Mouse (Mus musculus): Measurements from ENCODE around the gene Spata3.
"Not testable (repeated sequence)": the region's sequence is repeated elsewhere in the genome, so short reads cannot be mapped to it uniquely, and the experiment has no call there.

Gene Spata3

GRCm38 (mm10) chr1:86016516-86016915, at the start of gene Spata3:
Spata3 (plus strand) TSS chr1:86016816.
- no peak for DNase-seq

- no peak for DNase-seq
Measured at GRCm38 (mm10) chr1:85969081-85969480, 47.5 kb upstream of the Spata3 start.

GRCm38 (mm10) chr1:85969519-85969918, 47.1 kb upstream of the Spata3 start:
- no peak for DNase-seq

DNA sequence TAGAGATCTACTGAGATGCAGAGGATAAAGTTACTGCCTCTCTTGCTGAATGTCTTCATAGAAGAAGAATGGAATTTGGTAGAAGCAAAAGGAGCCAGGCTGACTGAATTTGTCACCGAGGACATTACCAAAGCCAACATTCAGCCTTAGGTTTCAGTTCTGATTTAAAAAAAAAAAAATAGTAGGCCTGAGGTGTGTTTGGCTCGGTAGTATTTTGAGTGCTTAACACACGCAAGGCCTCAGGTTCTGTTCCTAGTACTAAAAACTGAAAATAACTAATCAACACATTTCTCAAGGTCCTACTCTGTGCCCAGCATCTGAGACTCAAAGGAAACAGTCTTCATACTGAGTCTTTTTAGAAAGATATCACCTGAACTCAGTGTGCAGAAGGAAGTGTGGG, 45.5 kb upstream of the Spata3 start:
- DNase-seq = no peak

DNA sequence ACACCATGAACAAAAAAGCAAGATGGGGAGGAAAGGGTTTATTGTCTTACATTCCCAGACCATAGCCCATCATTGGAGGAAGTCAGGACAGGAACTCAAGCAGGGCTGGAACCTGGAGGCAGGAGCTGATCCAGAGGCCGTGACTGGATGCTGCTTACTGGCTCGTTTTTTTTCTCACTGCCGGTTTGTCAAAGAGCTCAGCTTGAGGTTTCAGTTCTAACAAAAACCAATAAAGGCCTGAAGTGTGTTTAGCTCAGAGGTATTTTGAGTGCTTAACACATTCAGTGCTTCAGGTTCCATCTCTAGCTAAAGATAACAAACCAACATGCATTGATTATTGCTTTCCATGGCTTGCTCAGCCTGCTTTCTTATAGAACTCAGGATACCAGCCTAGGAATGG, 44.3 kb upstream of the Spata3 start:
- no peak for DNase-seq

GRCm38 (mm10) chr1:85973468-85973877, 43.1 kb upstream of the Spata3 start:
- DNase-seq = no peak

DNA sequence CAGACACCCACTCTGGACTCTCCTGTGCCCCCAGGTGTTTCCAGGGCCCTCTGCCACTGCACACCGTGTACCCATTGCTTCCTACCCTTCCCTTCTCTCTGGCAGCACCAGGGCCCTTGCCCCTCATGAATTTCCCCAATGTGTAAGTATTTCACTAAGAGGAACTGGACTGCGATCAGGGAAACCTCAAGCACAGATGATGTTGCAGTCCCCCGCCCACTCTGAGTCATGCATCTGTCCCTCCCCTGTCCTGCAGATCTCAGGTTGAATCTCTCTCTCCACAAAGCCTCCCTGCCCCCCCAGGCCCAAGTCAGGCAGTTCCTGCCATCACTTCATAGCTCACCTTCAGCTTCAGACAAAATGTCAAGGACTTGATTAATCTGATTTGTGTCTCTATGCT, 38.9 kb upstream of the Spata3 start:
- DNase-seq = no peak

GRCm38 (mm10) chr1:85981738-85982357, 34.8 kb upstream of the Spata3 start:
- no peak for DNase-seq

DNA sequence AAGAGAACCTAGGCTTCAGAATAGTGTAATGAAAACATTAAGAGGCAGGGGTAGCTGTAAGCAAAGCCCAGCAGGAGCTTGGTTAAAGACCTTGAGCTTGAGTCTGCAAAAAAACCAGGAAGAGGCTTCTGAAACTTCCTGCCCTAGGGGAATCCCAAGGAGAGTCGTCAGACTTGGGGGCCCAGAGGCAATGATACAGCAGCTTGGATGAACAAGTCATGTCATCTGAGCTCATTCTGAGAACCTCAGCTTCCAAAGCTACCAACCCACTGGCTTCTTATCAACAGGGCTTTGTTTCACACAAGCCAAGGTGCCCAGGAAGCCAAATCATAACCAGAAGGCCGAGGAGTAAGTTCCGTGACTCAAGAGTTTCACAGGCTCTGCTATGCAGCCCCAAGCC, 30.8 kb upstream of the Spata3 start:
- no peak for DNase-seq

- no peak for DNase-seq
Measured at GRCm38 (mm10) chr1:85988351-85988750, 28.3 kb upstream of the Spata3 start.

DNA sequence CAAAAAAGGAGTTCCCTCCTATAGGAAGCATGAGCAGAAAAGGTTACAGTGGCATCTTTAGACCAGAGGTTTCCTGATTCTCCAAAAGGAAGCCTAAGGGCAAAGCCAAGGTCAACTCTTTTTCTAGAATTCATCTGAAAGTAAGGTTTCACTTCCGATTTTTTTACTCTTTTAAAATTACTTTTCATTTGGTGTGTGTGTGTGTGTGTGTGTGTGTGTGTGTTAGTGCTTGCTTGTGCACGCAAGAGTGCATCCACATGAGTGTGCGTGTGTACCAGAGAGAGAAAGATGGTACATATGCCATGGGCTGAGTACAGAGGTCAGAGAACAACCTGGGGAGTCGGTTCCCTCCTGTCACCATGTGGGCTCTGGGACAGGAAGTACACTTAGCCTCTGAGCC, 27.7 kb upstream of the Spata3 start:
- not testable (repeated sequence) for DNase-seq

DNA sequence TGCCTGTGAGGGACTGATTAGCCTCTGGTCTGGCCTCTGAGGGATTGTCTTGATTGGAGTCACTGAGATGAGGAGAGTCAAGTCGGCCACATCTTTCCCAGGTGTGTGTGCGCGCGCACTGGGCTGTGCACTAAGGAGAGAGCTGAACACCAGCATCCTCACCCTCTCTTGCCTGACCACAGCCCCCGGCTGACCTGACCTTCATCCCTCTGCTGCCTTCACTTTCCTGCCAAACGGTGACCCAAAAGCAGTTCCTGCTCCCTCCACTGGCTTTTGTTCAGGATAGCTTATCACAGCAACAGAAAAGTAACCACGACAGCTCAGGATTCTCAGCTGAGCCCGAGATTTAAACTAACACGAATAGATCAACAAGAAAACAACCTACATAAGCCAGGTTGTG, 24.4 kb upstream of the Spata3 start:
- DNase-seq = no peak

DNA sequence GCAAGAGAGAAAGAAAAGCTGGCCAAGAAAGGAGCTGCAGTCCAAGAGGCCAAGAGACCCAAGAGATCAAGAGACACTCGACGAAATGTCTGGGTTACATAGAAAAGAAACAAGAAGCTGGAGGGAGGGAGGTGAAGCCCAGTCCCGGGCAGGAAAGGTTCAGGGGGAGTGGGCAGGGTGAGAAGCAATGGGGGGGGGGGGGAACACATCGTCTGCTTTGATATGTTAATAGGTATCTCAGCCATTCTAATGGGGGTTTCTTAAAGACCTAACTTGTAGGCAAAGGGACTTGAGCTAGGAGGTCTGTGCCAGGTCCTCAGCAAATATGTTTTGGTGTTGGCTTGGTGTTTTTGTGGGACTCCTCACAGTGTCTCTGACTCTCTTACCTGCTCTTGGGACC, 23.1 kb upstream of the Spata3 start:
- DNase-seq = no peak

- DNase-seq = no peak
Measured at GRCm38 (mm10) chr1:85997221-85997620, 19.4 kb upstream of the Spata3 start.

DNA sequence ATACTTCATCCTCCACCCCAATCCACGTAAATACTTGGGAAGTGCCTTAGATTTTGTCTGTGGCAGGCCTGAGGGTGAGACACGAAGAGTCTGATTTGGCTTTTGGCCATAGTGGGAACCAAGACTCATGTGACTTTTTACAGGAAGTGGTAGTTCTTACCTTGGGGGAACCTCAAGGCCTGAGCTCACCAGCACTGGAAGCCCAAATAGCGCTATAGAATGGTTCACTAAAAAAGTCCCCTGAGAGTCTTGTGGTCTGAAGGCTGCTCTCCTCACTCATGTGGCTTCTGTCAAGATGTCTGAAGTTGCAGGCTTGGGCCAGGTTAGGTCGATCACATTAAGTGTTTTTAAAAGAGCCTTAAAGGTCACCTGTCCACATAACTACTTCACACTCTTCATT, 18.6 kb upstream of the Spata3 start:
- peak; percentile 7 for DNase-seq

DNA sequence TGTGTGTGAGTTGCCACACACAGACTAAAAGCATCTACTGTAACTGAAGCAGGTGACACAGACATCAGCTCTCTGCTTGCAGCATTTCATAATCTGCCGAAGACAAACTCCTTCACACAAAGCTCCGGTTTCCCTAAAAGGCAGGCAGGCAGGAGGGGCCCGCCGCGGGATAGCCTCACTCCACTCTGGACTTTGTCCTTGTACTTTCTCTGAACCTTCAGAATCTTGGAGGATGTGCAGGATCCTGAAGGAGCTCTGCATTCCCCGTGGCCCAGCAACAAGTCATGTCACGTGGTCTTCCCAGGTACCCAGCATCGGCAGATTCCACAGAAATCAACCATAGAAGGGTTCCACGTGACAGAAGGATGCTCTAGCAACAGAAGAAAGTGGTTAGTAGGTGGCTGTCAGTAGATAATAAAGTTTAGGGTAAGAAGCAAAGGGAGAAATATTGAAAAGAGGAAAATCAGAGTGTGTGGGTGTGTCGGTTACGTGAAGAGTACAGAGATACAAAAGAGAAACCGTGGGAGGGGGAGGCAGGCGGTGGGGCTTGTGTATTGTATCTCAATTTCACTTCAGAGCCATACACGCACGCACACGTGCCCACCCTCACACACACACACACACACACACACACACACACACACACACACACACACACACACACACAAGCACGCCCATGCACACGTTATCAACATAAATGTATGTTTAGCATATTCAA, 16.6 kb upstream of the Spata3 start:
- no peak for DNase-seq

DNA sequence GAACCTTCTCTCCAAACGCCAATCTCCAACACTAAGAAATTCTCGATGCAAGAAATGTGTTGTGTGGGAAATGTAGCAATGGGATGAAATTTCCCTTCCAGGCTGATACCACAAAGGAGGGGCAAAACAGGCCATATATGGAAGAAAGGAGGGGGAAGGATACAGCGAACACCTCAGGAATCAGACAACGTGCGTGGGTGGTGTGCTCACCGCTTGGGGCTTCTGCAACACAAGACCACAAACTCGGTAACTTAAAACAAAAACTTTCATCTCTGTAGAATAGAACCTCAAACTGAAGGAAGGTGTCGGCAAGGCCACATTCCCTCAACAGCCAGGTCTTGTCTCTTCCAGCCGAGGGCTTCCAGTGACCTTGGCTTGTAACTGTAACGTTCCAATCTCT, 11.1 kb upstream of the Spata3 start:
- DNase-seq = peak; percentile 16

DNA sequence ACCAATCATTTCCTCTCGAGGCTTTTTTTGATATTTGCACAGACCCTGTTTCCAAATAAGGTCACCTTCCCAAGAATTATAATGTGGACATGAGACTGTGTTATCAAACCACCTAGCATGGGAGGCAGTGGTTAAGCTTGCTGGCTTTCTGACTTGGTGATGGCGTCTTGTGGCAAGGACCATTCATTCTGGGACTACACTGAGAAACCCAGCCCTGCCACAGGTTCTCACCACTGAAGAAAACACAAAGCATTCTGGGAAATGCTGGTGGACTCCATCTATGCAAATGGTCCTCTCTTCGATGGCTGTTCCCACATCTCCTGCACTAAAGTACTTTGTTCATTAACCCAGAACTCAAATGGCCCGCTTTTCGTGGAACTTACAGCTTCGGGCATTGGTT, 10.6 kb upstream of the Spata3 start:
- DNase-seq = no peak

DNA sequence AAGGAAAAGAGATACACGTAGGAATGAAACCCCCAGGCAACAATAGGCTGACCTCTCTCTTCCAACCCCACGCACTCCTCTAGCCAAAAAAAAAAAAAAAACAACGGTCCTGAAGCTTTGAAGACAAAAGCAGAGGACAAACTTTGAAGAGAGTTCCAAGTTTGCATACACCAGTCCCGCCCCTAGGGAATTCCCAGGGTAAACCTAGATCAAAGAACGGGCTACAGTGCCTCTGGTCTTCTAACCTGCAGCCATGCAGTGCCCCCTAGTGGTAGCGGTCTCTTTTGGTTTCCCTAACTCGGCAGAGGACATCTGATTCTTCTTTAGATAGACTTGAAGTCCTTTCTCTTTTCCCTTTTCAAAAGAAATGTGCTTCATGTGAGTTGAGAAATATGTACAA, 8.8 kb upstream of the Spata3 start:
- DNase-seq = peak; percentile 87

GRCm38 (mm10) chr1:86015758-86016157, 858 bp upstream of the Spata3 start:
- DNase-seq = not testable (repeated sequence)

GRCm38 (mm10) chr1:86018235-86019055, 1.8 kb downstream of the Spata3 start:
- DNase-seq = peak; percentile 50

GRCm38 (mm10) chr1:86021365-86021989, 4.9 kb downstream of the Spata3 start:
- peak; percentile 25 for DNase-seq

- DNase-seq = no peak
Measured at GRCm38 (mm10) chr1:86032273-86032987, 15.8 kb downstream of the Spata3 start.
